Mouse (Mus musculus) CH12.LX (cell line): ENCODE measurements at regions not wholly inside any gene's neighbourhood (a gene's known extent, or its start where the extent isn't known, plus 50 kb on each side); places are given as distances from the start of the nearest gene placed in this dataset.

Experiments used
- DNase-seq: peaks from one replicate; pipeline ENCODE4 v3.0.0-alpha.2; 2013; ENCODE audit errors: extremely low read depth
- H3K27ac ChIP-seq: 2 replicates; pipeline ENCODE4 v1.5.1; 2012; ENCODE audit warnings: low read depth, mild to moderate bottlenecking, control low read depth, moderate library complexity; ENCODE audit not compliant: insufficient read depth
- H3K27me3 ChIP-seq: replicated peaks from 2 replicates; pipeline ENCODE3; 2012; ENCODE audit warnings: inconsistent platforms
- H3K36me3 ChIP-seq, 2 experiments: replicated peaks in 1 of 2; 2 replicates each; pipeline versions ENCODE3 to v1.6.1; 2012; ENCODE audit warnings: inconsistent platforms in 1 of 2, low read length in 1 of 2, mild to moderate bottlenecking in 1 of 2, mixed read lengths in 1 of 2, moderate library complexity in 1 of 2; ENCODE audit not compliant: control insufficient read depth in 1 of 2, insufficient read depth in 1 of 2
- H3K4me1 ChIP-seq, 2 experiments: 2 replicates each; pipeline ENCODE4 v1.6.1; 2012; ENCODE audit warnings: inconsistent platforms in 1 of 2, moderate library complexity in 1 of 2; ENCODE audit not compliant: insufficient read depth in 2 of 2, control insufficient read depth in 1 of 2
- H3K4me2 ChIP-seq: 2 replicates; pipeline ENCODE4 v1.6.1; 2012; ENCODE audit warnings: low read depth, mild to moderate bottlenecking, control low read depth; ENCODE audit not compliant: poor library complexity, insufficient read depth, severe bottlenecking
- H3K4me3 ChIP-seq, 3 experiments: fragments of 150-350 bp in 1 of 3; sonication (generic) in 1 of 3; replicated peaks in 1 of 3; 2 replicates each; pipeline versions ENCODE3 to v1.5.1; 2011 to 2012; ENCODE audit warnings: low read depth in 2 of 3, low read length in 2 of 3, mild to moderate bottlenecking in 2 of 3, moderate library complexity in 2 of 3, control low read depth in 1 of 3, improper control_type of control experiment in 1 of 3, inconsistent platforms in 1 of 3, mixed read lengths in 1 of 3; ENCODE audit not compliant: poor library complexity in 1 of 3
- H3K79me2 ChIP-seq: replicated peaks from 2 replicates; pipeline ENCODE4 v1.6.1; 2012; ENCODE audit warnings: mild to moderate bottlenecking, moderate library complexity; ENCODE audit not compliant: control insufficient read depth, poor library complexity, insufficient read depth, severe bottlenecking; ENCODE audit errors: extremely low read depth
- H3K9ac ChIP-seq: 2 replicates; pipeline ENCODE4 v1.6.1; 2012; ENCODE audit warnings: low read depth, mild to moderate bottlenecking, control low read depth, moderate library complexity; ENCODE audit not compliant: insufficient read depth
- H3K9me3 ChIP-seq: replicated peaks from 2 replicates; pipeline ENCODE3; 2012; ENCODE audit warnings: low read length, inconsistent platforms, mixed read lengths
- BHLHE40 ChIP-seq: IDR thresholded peaks from 2 replicates; pipeline ENCODE4 v1.6.1; 2011; ENCODE audit warnings: mild to moderate bottlenecking, low read depth, low read length, improper control_type of control experiment
- CHD1 ChIP-seq: IDR thresholded peaks from 2 replicates; pipeline ENCODE4 v1.6.1; 2012; ENCODE audit warnings: low read depth, low read length, improper control_type of control experiment, inconsistent platforms
- CTCF ChIP-seq, 2 experiments: IDR thresholded peaks in 1 of 2; conservative IDR thresholded peaks in 1 of 2; 2 replicates each; pipeline ENCODE4 v1.5.1; 2011 to 2012; ENCODE audit warnings: low read depth in 2 of 2, low read length in 2 of 2, improper control_type of control experiment in 1 of 2, inconsistent platforms in 1 of 2, mild to moderate bottlenecking in 1 of 2, moderate library complexity in 1 of 2
- E2F4 ChIP-seq: IDR thresholded peaks from 2 replicates; pipeline ENCODE4 v1.6.1; 2011; ENCODE audit warnings: low read depth, low read length, improper control_type of control experiment; ENCODE audit not compliant: insufficient replicate concordance
- ELF1 ChIP-seq: IDR thresholded peaks from 2 replicates; pipeline ENCODE4 v1.6.1; 2014; ENCODE audit warnings: low read depth, mild to moderate bottlenecking, inconsistent platforms, low read length, improper control_type of control experiment
- EP300 ChIP-seq: IDR thresholded peaks from 2 replicates; pipeline ENCODE4 v1.6.1; 2011; ENCODE audit warnings: low read length, improper control_type of control experiment
- ETS1 ChIP-seq: conservative IDR thresholded peaks from 2 replicates; pipeline ENCODE4 v1.6.1; 2012; ENCODE audit warnings: low read depth, mild to moderate bottlenecking, inconsistent platforms, low read length, improper control_type of control experiment, moderate library complexity
- GABPA ChIP-seq: IDR thresholded peaks from 2 replicates; pipeline ENCODE4 v1.6.1; 2012; ENCODE audit warnings: low read depth, low read length, improper control_type of control experiment, inconsistent platforms; ENCODE audit not compliant: insufficient replicate concordance
- HCFC1 ChIP-seq: IDR thresholded peaks from 2 replicates; pipeline ENCODE4 v1.6.1; 2012; ENCODE audit warnings: low read depth, mild to moderate bottlenecking, inconsistent platforms, low read length, improper control_type of control experiment
- IRF4 ChIP-seq: IDR thresholded peaks from 2 replicates; pipeline ENCODE4 v1.6.1; 2014; ENCODE audit warnings: low read depth, mild to moderate bottlenecking, inconsistent platforms, low read length, improper control_type of control experiment
- JUND ChIP-seq: conservative IDR thresholded peaks from 2 replicates; pipeline ENCODE4 v1.6.1; 2011; ENCODE audit warnings: low read depth, low read length, improper control_type of control experiment
- MAFK ChIP-seq: IDR thresholded peaks from 2 replicates; pipeline ENCODE4 v1.6.1; 2011; ENCODE audit warnings: low read length, improper control_type of control experiment; ENCODE audit not compliant: insufficient replicate concordance
- MAZ ChIP-seq: IDR thresholded peaks from 2 replicates; pipeline ENCODE4 v1.6.1; 2012; ENCODE audit warnings: low read depth, mild to moderate bottlenecking, inconsistent platforms, low read length, improper control_type of control experiment, moderate library complexity
- MEF2A ChIP-seq: IDR thresholded peaks from 2 replicates; pipeline ENCODE4 v1.6.1; 2014; ENCODE audit warnings: low read depth, mild to moderate bottlenecking, inconsistent platforms, low read length, improper control_type of control experiment, borderline replicate concordance
- MXI1 ChIP-seq: IDR thresholded peaks from 2 replicates; pipeline ENCODE4 v1.6.1; 2011; ENCODE audit warnings: mild to moderate bottlenecking, low read depth, low read length, improper control_type of control experiment
- MYC ChIP-seq: IDR thresholded peaks from 2 replicates; pipeline ENCODE4 v1.6.1; 2011; ENCODE audit warnings: low read depth, mild to moderate bottlenecking, improper control_type of control experiment, low read length
- NELFE ChIP-seq: IDR thresholded peaks from 2 replicates; pipeline ENCODE4 v1.6.1; 2011; ENCODE audit warnings: low read depth, low read length, improper control_type of control experiment
- NRF1 ChIP-seq: IDR thresholded peaks from 2 replicates; pipeline ENCODE4 v1.6.1; 2014; ENCODE audit warnings: low read depth, mild to moderate bottlenecking, inconsistent platforms, low read length, improper control_type of control experiment, moderate library complexity
- POLR2A ChIP-seq: IDR thresholded peaks from 2 replicates; pipeline ENCODE4 v1.6.1; 2011; ENCODE audit warnings: low read depth, mild to moderate bottlenecking, improper control_type of control experiment, low read length
- RCOR1 ChIP-seq: conservative IDR thresholded peaks from 2 replicates; pipeline ENCODE4 v1.6.1; 2012; ENCODE audit warnings: low read depth, mild to moderate bottlenecking, inconsistent platforms, low read length, improper control_type of control experiment
- SIN3A ChIP-seq: IDR thresholded peaks from 2 replicates; pipeline ENCODE4 v1.6.1; 2012; ENCODE audit warnings: low read length, improper control_type of control experiment, inconsistent platforms
- TBP ChIP-seq: conservative IDR thresholded peaks from 2 replicates; pipeline ENCODE4 v1.6.1; 2011; ENCODE audit warnings: low read depth, low read length, improper control_type of control experiment
- TCF12 ChIP-seq: IDR thresholded peaks from 2 replicates; pipeline ENCODE4 v1.6.1; 2014; ENCODE audit warnings: low read depth, mild to moderate bottlenecking, inconsistent platforms, low read length, improper control_type of control experiment
- USF1 ChIP-seq: IDR thresholded peaks from 2 replicates; pipeline ENCODE4 v1.6.1; 2014; ENCODE audit warnings: low read depth, mild to moderate bottlenecking, inconsistent platforms, low read length, improper control_type of control experiment
- USF2 ChIP-seq: conservative IDR thresholded peaks from 2 replicates; pipeline ENCODE4 v1.6.1; 2011; ENCODE audit warnings: low read depth, low read length, improper control_type of control experiment
- ZKSCAN1 ChIP-seq: IDR thresholded peaks from 2 replicates; pipeline ENCODE4 v1.6.1; 2012; ENCODE audit warnings: low read depth, inconsistent platforms, low read length, improper control_type of control experiment, borderline replicate concordance
- ZMIZ1 ChIP-seq: IDR thresholded peaks from 2 replicates; pipeline ENCODE4 v1.6.1; 2012; ENCODE audit warnings: low read depth, mild to moderate bottlenecking, inconsistent platforms, low read length, improper control_type of control experiment
- ZNF384 ChIP-seq: IDR thresholded peaks from 2 replicates; pipeline ENCODE4 v1.6.1; 2012; ENCODE audit warnings: low read depth, low read length, improper control_type of control experiment, inconsistent platforms
- dilution Hi-C: fragments of 300-500 bp; cut with MboI; formaldehyde crosslinking; loops from 2 replicates; pipeline ENCODE4 v1.14.3; 2020; ENCODE audit warnings: low sequenced_read_pairs; ENCODE audit not compliant: extremely low pct_unique_long_range_greater_than_20kb, extremely low pct_ligation_motif_present
- in situ Hi-C: fragments of 300-500 bp; cut with MboI; formaldehyde crosslinking; loops from 3 replicates; pipeline ENCODE4 v1.14.3; 2019; ENCODE audit warnings: low sequenced_read_pairs, low pct_ligation_motif_present, low pct_unique_long_range_greater_than_20kb, mixed read lengths

DNA sequence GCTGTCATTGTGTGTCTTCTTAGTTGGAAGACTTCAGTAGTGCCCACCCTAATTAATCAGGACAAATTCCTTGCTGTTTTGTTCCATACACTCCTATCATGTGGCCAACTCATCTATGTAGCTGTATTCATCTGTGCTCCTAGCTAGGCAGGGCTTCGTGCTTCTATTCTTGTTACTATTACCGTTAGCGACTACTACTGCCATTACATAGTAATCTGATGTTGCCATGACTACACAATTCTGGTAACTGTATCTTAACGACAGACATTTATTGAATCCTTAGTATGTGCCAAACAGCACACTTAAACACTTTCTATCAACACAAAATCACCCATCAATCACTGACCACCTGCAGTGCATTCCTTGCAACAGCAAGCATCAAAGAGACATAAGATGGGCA lies 477.6 kb downstream of the Tm4sf1 start:
- no peaks in the 10 kb centered on the region for H3K27me3 ChIP-seq
- peaks cover 42% of the 10 kb centered on the region for H3K9me3 ChIP-seq
- H3K36me3 ChIP-seq, result no peaks in the 10 kb centered on the region
- DNase-seq, result no peak
- TF ChIP-seq TCF12 (no peak), ZNF384 (no peak), ELF1 (no peak), MYC (no peak), JUND (no peak), GABPA (no peak), NRF1 (no peak), MEF2A (no peak), RCOR1 (no peak), SIN3A (no peak), TBP (no peak), CTCF (conservative IDR thresholded peaks at IDR 0.05 in 1 of 2, IDR thresholded peaks at IDR 0.05 in 1 of 2; ENCODE audit: low read depth in 2 of 2, low read length in 2 of 2) (no peak), ZMIZ1 (no peak), USF2 (no peak), MAZ (no peak), ETS1 (no peak), E2F4 (no peak), CHD1 (no peak), ZKSCAN1 (no peak)
- H3K27ac ChIP-seq, result no peak overlapping the region
- no peak overlapping the region for H3K9ac ChIP-seq
- dilution Hi-C loops (no loop called here), in situ Hi-C loops (no loop called here)
- no peak overlapping the region for H3K4me2 ChIP-seq
- no peaks in the 10 kb centered on the region for H3K4me1 ChIP-seq
- H3K4me3 ChIP-seq, result no peak overlapping the region
- H3K79me2 ChIP-seq, result no peaks in the 10 kb centered on the region

DNA sequence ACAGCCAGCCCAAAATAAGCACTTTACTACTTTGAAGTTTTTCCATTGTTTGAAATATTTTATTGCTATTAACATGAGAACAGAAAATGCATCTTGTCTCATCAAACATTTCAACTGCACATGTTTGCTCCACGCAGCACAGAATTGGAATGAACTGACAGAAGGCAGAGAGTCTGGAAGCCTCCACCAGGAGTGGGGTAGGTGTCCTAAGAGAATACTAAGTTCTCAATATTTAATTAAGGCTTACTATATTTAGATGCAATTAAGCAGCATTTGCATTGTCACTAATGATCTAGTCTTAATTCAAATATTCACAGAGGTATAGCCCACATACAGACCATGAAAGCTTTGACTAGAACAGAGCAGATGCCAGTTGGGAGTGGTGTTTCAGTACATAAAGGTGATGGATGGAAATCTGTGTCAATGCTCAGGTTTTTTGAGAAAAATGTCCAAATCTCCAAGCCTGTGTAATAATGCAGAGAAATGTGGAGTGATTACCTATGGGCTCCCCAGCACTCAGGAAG lies 491.2 kb downstream of the Tm4sf1 start:
- no peak overlapping the region for H3K9ac ChIP-seq
- peaks cover 28% of the 10 kb centered on the region for H3K9me3 ChIP-seq
- dilution Hi-C loops, result no loop called here
- no peak for DNase-seq
- no peaks in the 10 kb centered on the region for H3K4me1 ChIP-seq
- no peak overlapping the region for H3K4me2 ChIP-seq
- no peak for TF ChIP-seq USF1
- no peak for TF ChIP-seq BHLHE40
- TF ChIP-seq NELFE, result no peak
- no peak for TF ChIP-seq CHD1
- TF ChIP-seq MAFK, result no peak
- TF ChIP-seq E2F4, result no peak
- TF ChIP-seq USF2, result no peak
- TF ChIP-seq ZKSCAN1, result no peak
- no peak for TF ChIP-seq HCFC1
- TF ChIP-seq TBP, result no peak
- TF ChIP-seq MEF2A, result no peak
- no peak for TF ChIP-seq ETS1
- TF ChIP-seq MYC, result no peak
- no peak for TF ChIP-seq IRF4
- no peak for TF ChIP-seq POLR2A
- no peak for TF ChIP-seq EP300
- no peak for TF ChIP-seq MXI1
- TF ChIP-seq, all 38 proteins: peak for 0
- Histone ChIP-seq H3K27me3 (no peaks in the 10 kb centered on the region), H3K36me3 (no peaks in the 10 kb centered on the region), H3K27ac (no peak overlapping the region), H3K79me2 (no peaks in the 10 kb centered on the region), H3K4me3 (no peak overlapping the region)
- in situ Hi-C loops, result no loop called here
